8 mouse cellular contexts compared by ENCODE assay signal in the genomic region with DNA sequence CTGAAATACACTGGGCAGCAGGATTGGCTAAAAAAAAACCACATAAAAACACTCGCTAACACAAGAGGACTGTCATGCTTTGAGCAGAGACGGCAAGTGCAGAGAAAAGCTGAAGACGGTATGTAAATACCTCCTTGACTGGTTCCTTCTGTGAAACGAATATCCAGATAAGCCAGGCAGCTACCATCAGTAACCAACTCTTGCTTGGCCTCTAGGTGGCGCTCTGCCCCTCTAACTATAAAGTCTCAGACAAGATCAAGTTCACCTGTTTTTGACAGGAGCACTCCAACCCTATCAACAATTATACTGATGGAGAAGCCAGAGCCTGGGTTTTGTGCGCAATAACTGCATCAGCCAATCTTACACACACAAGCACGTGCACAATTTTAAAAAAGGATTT. TPM values are rescaled to one million over a fixed set of nuclear protein-coding genes. Genes with fewer than 3 reads are reported as not detected.
DNase-seq lines count a peak whose midpoint lies in the region; ATAC-seq and TF ChIP-seq lines count a peak whose summit lies in the region.

No protein-coding gene starts in this region.

- 19% methylated on average over 7 of the region's 7 CpGs for WGBS in forebrain, postnatal 0 days
- WGBS in forebrain, embryonic 15.5 days, result 24% methylated on average over 7 of the region's 7 CpGs

- intact Hi-C loops in heart, postnatal 14 days (cut with DNase I), result loop anchor here (5.0 kb wide), 4 partner anchors 33 to 137 kb away; partner anchors contain the start of genes Arhgef39, Fam221b, Tesk1 and Tmem8b

- H3K27me3 ChIP-seq in forebrain, postnatal 0 days (ENCODE audit: insufficient read depth, low read length), result no peaks in the 10 kb centered on the region
- H3K27me3 ChIP-seq in forebrain, embryonic 15.5 days, result peaks cover 4% of the 10 kb centered on the region; the same call in 1 of the 2 replicates

- H3K9ac ChIP-seq in forebrain, postnatal 0 days, result no peak overlapping the region
- no peak overlapping the region for H3K9ac ChIP-seq in forebrain, embryonic 15.5 days (replicated peaks)

- no peaks in the 10 kb centered on the region for H3K9me3 ChIP-seq in forebrain, postnatal 0 days (ENCODE audit: low read length)
- H3K9me3 ChIP-seq in forebrain, embryonic 15.5 days, result no peaks in the 10 kb centered on the region

- H3K4me1 ChIP-seq in forebrain, postnatal 0 days (ENCODE audit: insufficient read depth), result no peaks in the 10 kb centered on the region
- H3K4me1 ChIP-seq in forebrain, embryonic 15.5 days, result no peaks in the 10 kb centered on the region

- H3K27ac ChIP-seq in forebrain, postnatal 0 days (ENCODE audit: low read depth, low read length), result no peak overlapping the region
- H3K27ac ChIP-seq in forebrain, embryonic 15.5 days (replicated peaks), result no peak overlapping the region

- peak; percentile 48 for ATAC-seq in forebrain, postnatal 0 days
- no peak for ATAC-seq in forebrain, embryonic 15.5 days (replicated peaks)

- H3K4me2 ChIP-seq in forebrain, postnatal 0 days (ENCODE audit: low read depth), result no peak overlapping the region
- H3K4me2 ChIP-seq in forebrain, embryonic 15.5 days (replicated peaks), result no peak overlapping the region

- no peak overlapping the region for H3K4me3 ChIP-seq in forebrain, postnatal 0 days (ENCODE audit: low read depth, low read length)
- H3K4me3 ChIP-seq in forebrain, embryonic 15.5 days, result no peak overlapping the region

- TF ChIP-seq CTCF in forebrain, postnatal 0 days (IDR thresholded peaks at IDR 0.05; ENCODE audit: low read depth), result peak; percentile 77

- peaks cover 38% of the 10 kb centered on the region for H3K36me3 ChIP-seq in forebrain, postnatal 0 days (ENCODE audit: insufficient read depth)
- peaks cover 35% of the 10 kb centered on the region for H3K36me3 ChIP-seq in forebrain, embryonic 15.5 days

- peak; percentile 74 for DNase-seq in forebrain, postnatal 0 days
- DNase-seq in adrenal gland, postnatal 10 days, result peak; percentile 86
- DNase-seq in embryo, embryonic 9.5 days (ENCODE audit: extremely low spot score), result peak; percentile 68
- DNase-seq in heart, postnatal 14 days, result peak; percentile 81 to 84
- DNase-seq in layer of hippocampus, postnatal 14 days (ENCODE audit: low spot score in 2 of 2), result peak; percentile 54 to 65
- peak; percentile 68 to 82 for DNase-seq in lung, postnatal 4 days
- peak; percentile 55 to 80 for DNase-seq in spleen, adult 18-20 months

RNA-seq across cellular contexts. Expression of gene Tpm2, which starts 7.0 kb away (rescaled TPM):
- total RNA-seq in forebrain, postnatal 0 days (2014; rRNA removed), result 4.1 and 11.7 TPM in 2 replicates
- 5.1 and 8.1 TPM in 2 replicates for polyA plus RNA-seq in forebrain, postnatal 0 days (2015; fragmentation: Nextera tagmentation; extraction: Ambion mirVana)
- polyA plus RNA-seq in forebrain, embryonic 15.5 days (2015; fragmentation: Nextera tagmentation; extraction: Ambion mirVana), result 9.7 and 9.8 TPM in 2 replicates
- 100 to 1,000 TPM; 203 to 822 TPM for total RNA-seq in adrenal gland, postnatal 10 days (2021)
- total RNA-seq in heart, postnatal 14 days (2021), result 10 to 100 TPM; 34.2 to 38.5 TPM
- 1 to 10 TPM; 6.2 to 8.1 TPM for total RNA-seq in layer of hippocampus, postnatal 14 days (2021)

RNA-seq across cellular contexts. Expression of gene Car9, which starts 23.8 kb away (rescaled TPM):
- total RNA-seq in forebrain, postnatal 0 days (2014; rRNA removed), result 0.14 and 0.31 TPM in 2 replicates
- polyA plus RNA-seq in forebrain, postnatal 0 days (2015; fragmentation: Nextera tagmentation; extraction: Ambion mirVana), result 0.65 and 0.70 TPM in 2 replicates
- polyA plus RNA-seq in forebrain, embryonic 15.5 days (2015; fragmentation: Nextera tagmentation; extraction: Ambion mirVana), result 0.19 and 0.41 TPM in 2 replicates
- total RNA-seq in adrenal gland, postnatal 10 days (2021), result under 1 TPM; 0.76 to 0.90 TPM
- under 1 TPM; 0.17 TPM for total RNA-seq in heart, postnatal 14 days (2021)
- total RNA-seq in layer of hippocampus, postnatal 14 days (2021), result not detected

RNA-seq across cellular contexts. Expression of gene Arhgef39, which starts 31.1 kb away (rescaled TPM):
- total RNA-seq in forebrain, postnatal 0 days (2014; rRNA removed), result 2.9 and 4.5 TPM in 2 replicates
- 3.6 and 3.9 TPM in 2 replicates for polyA plus RNA-seq in forebrain, postnatal 0 days (2015; fragmentation: Nextera tagmentation; extraction: Ambion mirVana)
- 17.5 and 25.3 TPM in 2 replicates for polyA plus RNA-seq in forebrain, embryonic 15.5 days (2015; fragmentation: Nextera tagmentation; extraction: Ambion mirVana)
- total RNA-seq in adrenal gland, postnatal 10 days (2021), result 10 to 100 TPM in 1 of 2 experiments, 1 to 10 TPM in 1; 6.2 to 10.9 TPM
- 1 to 10 TPM; 1.6 to 2.8 TPM for total RNA-seq in heart, postnatal 14 days (2021)
- total RNA-seq in layer of hippocampus, postnatal 14 days (2021), result 1 to 10 TPM in 1 of 2 experiments, under 1 TPM in 1; 0.74 to 1.2 TPM

RNA-seq across cellular contexts. Expression of gene Creb3, which starts 31.6 kb away (rescaled TPM):
- total RNA-seq in forebrain, postnatal 0 days (2014; rRNA removed), result 61.9 and 64.4 TPM in 2 replicates
- 84.0 and 87.2 TPM in 2 replicates for polyA plus RNA-seq in forebrain, postnatal 0 days (2015; fragmentation: Nextera tagmentation; extraction: Ambion mirVana)
- 77.7 and 78.8 TPM in 2 replicates for polyA plus RNA-seq in forebrain, embryonic 15.5 days (2015; fragmentation: Nextera tagmentation; extraction: Ambion mirVana)
- 100 to 1,000 TPM in 1 of 2 experiments, 10 to 100 TPM in 1; 90.4 to 108 TPM for total RNA-seq in adrenal gland, postnatal 10 days (2021)
- 10 to 100 TPM; 47.1 to 49.2 TPM for total RNA-seq in heart, postnatal 14 days (2021)
- 10 to 100 TPM; 74.0 TPM for total RNA-seq in layer of hippocampus, postnatal 14 days (2021)

RNA-seq across cellular contexts. Expression of gene Tln1, which starts 31.9 kb away (rescaled TPM):
- 34.4 and 44.1 TPM in 2 replicates for total RNA-seq in forebrain, postnatal 0 days (2014; rRNA removed)
- 66.2 and 80.4 TPM in 2 replicates for polyA plus RNA-seq in forebrain, postnatal 0 days (2015; fragmentation: Nextera tagmentation; extraction: Ambion mirVana)
- polyA plus RNA-seq in forebrain, embryonic 15.5 days (2015; fragmentation: Nextera tagmentation; extraction: Ambion mirVana), result 53.2 and 54.2 TPM in 2 replicates
- total RNA-seq in adrenal gland, postnatal 10 days (2021), result 100 to 1,000 TPM; 171 to 192 TPM
- 100 to 1,000 TPM; 111 to 135 TPM for total RNA-seq in heart, postnatal 14 days (2021)
- 10 to 100 TPM; 46.0 to 52.1 TPM for total RNA-seq in layer of hippocampus, postnatal 14 days (2021)

Comparison
In these comparisons a context has a peak if more than half of its experiments do, and no peak if none do; other contexts are left out.
1. RNA of gene Tpm2, which starts 7.0 kb away (total RNA-seq): 203 to 822 TPM in adrenal gland, postnatal 10 days; 34.2 to 38.5 TPM in heart, postnatal 14 days, 4.1 to 11.7 TPM in forebrain, postnatal 0 days and 6.2 to 8.1 TPM in layer of hippocampus, postnatal 14 days; every median in the first group is over 4 times any median in the second.
2. Peak in every context shown above with its lines, with median percentiles within 50 percentile points of each other: DNase-seq.